Comparison of ENCODE assay signal across 15 mouse cellular contexts in genomic region chr14:79754601-79755222, GRCm38 (mm10). TPM values are rescaled to one million over a fixed set of nuclear protein-coding genes. Genes with fewer than 3 reads are reported as not detected.
DNase-seq lines count a peak whose midpoint lies in the region; ATAC-seq and TF ChIP-seq lines count a peak whose summit lies in the region.
"Had no signal": no experiment of that assay in that cellular context is flagged by ENCODE, and none has a peak within 500 bp of the region (broad histone marks: within the 10 kb centered on the region; RNA-seq: fewer than 3 reads in every experiment).

No protein-coding gene starts in this region.

- H3K9ac ChIP-seq in hindbrain, embryonic 13.5 days: no peak overlapping the region
- H3K9ac ChIP-seq in midbrain, postnatal 0 days (replicated peaks; ENCODE audit: low read length, poor library complexity, severe bottlenecking): peak overlapping the region; percentile 14; the same call in 1 of the 2 replicates
- H3K9ac ChIP-seq: embryonic facial prominence, embryonic 12.5 days had no signal

- peaks cover 16% of the 10 kb centered on the region for H3K4me1 ChIP-seq in hindbrain, embryonic 13.5 days (replicated peaks)
- H3K4me1 ChIP-seq in midbrain, postnatal 0 days (ENCODE audit: insufficient read depth, low read length): peaks cover 7% of the 10 kb centered on the region; the same call in 1 of the 2 replicates
- H3K4me1 ChIP-seq: embryonic facial prominence, embryonic 12.5 days had no signal

- POLR2A ChIA-PET in Patski (lab: Charles Lee): interaction anchor here (0.6 kb wide), 1 partner anchor 22 kb away, joined by 4 read pairs; no protein-coding TSS in a partner anchor

- H3K27me3 ChIP-seq in Patski: peaks cover 8% of the 10 kb centered on the region
- no peaks in the 10 kb centered on the region for H3K27me3 ChIP-seq in hindbrain, embryonic 13.5 days
- no peaks in the 10 kb centered on the region for H3K27me3 ChIP-seq in midbrain, postnatal 0 days (ENCODE audit: insufficient read depth, low read length)
- H3K27me3 ChIP-seq: CH12.LX; embryonic facial prominence, embryonic 12.5 days had no signal

- ATAC-seq in Patski: peak; percentile 94
- ATAC-seq in hindbrain, embryonic 13.5 days (ENCODE audit: low FRiP score): peak; percentile 77
- peak; percentile 62; the same call in 1 of the 2 replicates for ATAC-seq in midbrain, postnatal 0 days (ENCODE audit: low FRiP score)

- H3K9me3 ChIP-seq in hindbrain, embryonic 13.5 days: no peaks in the 10 kb centered on the region
- no peaks in the 10 kb centered on the region for H3K9me3 ChIP-seq in midbrain, postnatal 0 days (ENCODE audit: low read length)
- H3K9me3 ChIP-seq: embryonic facial prominence, embryonic 12.5 days had no signal

- DNase-seq in Patski (ENCODE audit: low read depth, low spot score): peak; percentile 84
- DNase-seq in embryo, embryonic 11 days: peak; percentile 24
- DNase-seq in midbrain, postnatal 0 days (ENCODE audit: low spot score): no peak
- DNase-seq in urinary bladder, postnatal 36 days (ENCODE audit: low spot score in 2 of 2): no peak
- DNase-seq in thymus, postnatal 0 days (ENCODE audit: low spot score): no peak
- DNase-seq in left cerebral cortex, adult 8-10 months (ENCODE audit: low spot score in 2 of 2): no peak
- DNase-seq: heart, adult 2 months; kidney, postnatal 14 days; lung, adult 18-20 months; thymus, postnatal 25 days had no signal

- H3K4me3 ChIP-seq in hindbrain, embryonic 13.5 days: no peak overlapping the region
- H3K4me3 ChIP-seq in midbrain, postnatal 0 days (ENCODE audit: low read depth, low read length): no peak overlapping the region
- H3K4me3 ChIP-seq: embryonic facial prominence, embryonic 12.5 days; heart, adult 2 months had no signal

- no peak for TF ChIP-seq CTCF in Patski (IDR thresholded peaks at IDR 0.05)
- no peak for TF ChIP-seq CTCF in midbrain, postnatal 0 days (IDR thresholded peaks at IDR 0.05)

- H3K4me2 ChIP-seq in hindbrain, embryonic 13.5 days: no peak overlapping the region
- H3K4me2 ChIP-seq in midbrain, postnatal 0 days (ENCODE audit: low read depth, low read length, poor library complexity, severe bottlenecking): no peak overlapping the region
- H3K4me2 ChIP-seq: embryonic facial prominence, embryonic 12.5 days had no signal

- in situ Hi-C loops in Patski (cut with MboI; ENCODE audit: low pct_unique_long_range_greater_than_20kb): no loop called here

- peak overlapping the region; percentile 74 for H3K27ac ChIP-seq in hindbrain, embryonic 13.5 days
- no peak overlapping the region for H3K27ac ChIP-seq in midbrain, postnatal 0 days (ENCODE audit: low read depth, low read length)
- H3K27ac ChIP-seq: embryonic facial prominence, embryonic 12.5 days; heart, adult 2 months had no signal

- WGBS in hindbrain, embryonic 13.5 days: 46% methylated on average over 13 of the region's 13 CpGs
- 34% methylated on average over 13 of the region's 13 CpGs for WGBS in midbrain, postnatal 0 days

- CTCF ChIA-PET in Patski (lab: Charles Lee): interaction anchor here (0.7 kb wide), 1 partner anchor 131 kb away, joined by 3 read pairs; no protein-coding TSS in a partner anchor

- H3K36me3 ChIP-seq in hindbrain, embryonic 13.5 days: no peaks in the 10 kb centered on the region
- no peaks in the 10 kb centered on the region for H3K36me3 ChIP-seq in midbrain, postnatal 0 days (ENCODE audit: insufficient read depth, low read length)
- H3K36me3 ChIP-seq: embryonic facial prominence, embryonic 12.5 days had no signal

RNA-seq across cellular contexts. Expression of gene Pcdh8, which starts 16.4 kb away (rescaled TPM):
- 0.50 TPM for polyA plus RNA-seq in Patski (2021)
- polyA plus RNA-seq in hindbrain, embryonic 13.5 days (2015; fragmentation: Nextera tagmentation; extraction: Ambion mirVana): 33.2 and 35.3 TPM in 2 replicates
- total RNA-seq in midbrain, postnatal 0 days (2014; rRNA removed): 149 and 150 TPM in 2 replicates
- 49.3 and 50.2 TPM in 2 replicates for polyA plus RNA-seq in midbrain, postnatal 0 days (2015; fragmentation: Nextera tagmentation; extraction: Ambion mirVana)
- 0.23 and 0.28 TPM in 2 replicates for polyA plus RNA-seq in thymus, postnatal 0 days (2015; fragmentation: Nextera tagmentation; extraction: Ambion mirVana)
- total RNA-seq in left cerebral cortex, adult 8-10 months (2022): 10 to 100 TPM; 34.6 to 46.7 (median 41.4) TPM
- total RNA-seq: CH12.LX; heart, adult 2 months; hematopoietic stem cell, adult 5-6 weeks; megakaryocyte-erythroid progenitor cell, adult 5-6 weeks had no signal
- polyA plus RNA-seq: heart, adult 2 months had no signal

Comparison
In these comparisons a context has a peak if more than half of its experiments do, and no peak if none do; other contexts are left out.
1. DNase-seq: peak in Patski (single experiment) and embryo, embryonic 11 days (single experiment); none in midbrain, postnatal 0 days (single experiment), urinary bladder, postnatal 36 days (0 of 2), thymus, postnatal 0 days (single experiment) and left cerebral cortex, adult 8-10 months (0 of 2).
2. RNA of gene Pcdh8, which starts 16.4 kb away (polyA plus RNA-seq): 49.3 to 50.2 TPM in midbrain, postnatal 0 days and 33.2 to 35.3 TPM in hindbrain, embryonic 13.5 days; 0.50 TPM in Patski (single experiment) and 0.23 to 0.28 TPM in thymus, postnatal 0 days; every median in the first group is over 10 times any median in the second.
3. Peak in every context shown above with its lines, with median percentiles within 50 percentile points of each other: ATAC-seq.